Mouse (Mus musculus) left cerebral cortex, adult 11 months (tissue): ENCODE measurements around the gene Irs4.

Experiments used
- DNase-seq: peaks from one replicate; pipeline ENCODE4 v3.0.0; 2022; ENCODE audit warnings: low spot score

Gene Irs4

DNA sequence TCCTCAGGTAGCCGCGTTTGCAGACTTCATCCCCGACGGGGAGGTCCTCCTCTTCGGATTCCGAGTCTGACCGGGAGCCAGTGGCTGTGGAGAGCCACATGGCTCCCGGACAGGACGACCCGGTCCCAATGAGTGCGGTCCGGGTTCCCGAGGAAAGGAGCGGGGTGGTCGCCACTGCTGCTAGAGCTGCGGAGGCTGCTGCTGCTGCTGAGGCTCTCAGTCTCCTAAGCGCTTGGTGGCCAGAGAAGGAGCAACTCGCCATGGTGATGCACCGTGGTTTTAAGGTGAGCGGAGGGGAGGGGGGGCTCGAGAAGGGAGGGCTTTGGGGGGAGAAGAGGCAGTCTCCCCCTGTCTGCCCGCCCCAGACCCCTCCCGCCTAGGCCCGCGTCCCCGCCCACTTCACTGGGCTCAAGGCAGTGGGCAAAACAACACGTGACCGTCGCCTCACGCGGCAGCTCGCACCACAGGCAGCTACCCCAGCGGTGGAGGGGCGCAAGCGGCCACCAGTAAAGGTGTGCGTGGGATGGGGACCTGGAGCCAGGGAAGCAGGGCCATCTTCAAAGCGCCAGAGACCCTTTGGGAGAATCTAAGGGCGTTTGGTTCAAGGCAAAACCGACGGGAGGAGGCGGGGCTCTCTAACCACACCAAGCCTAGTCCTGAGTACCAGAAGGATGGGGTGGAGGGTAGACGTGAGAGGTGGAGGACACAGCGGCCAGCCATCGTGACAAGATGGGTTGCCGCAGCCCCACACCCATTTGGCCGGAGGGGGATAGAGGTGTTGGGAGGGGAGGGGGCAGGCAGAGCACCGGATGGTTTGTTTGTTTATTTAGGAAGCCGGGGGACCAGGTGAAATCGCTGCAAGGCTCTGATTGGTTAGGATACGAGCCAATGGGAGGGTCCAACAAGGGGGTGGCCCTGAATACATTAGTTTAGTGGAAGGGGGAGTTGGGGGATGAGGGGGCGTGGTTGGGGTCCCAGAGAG lies at the start of gene Irs4:
Gene Irs4 (minus strand): TSS at position 327 of the 982 bp plus-strand sequence.
- DNase-seq = no peak

GRCm38 (mm10) chrX:141750360-141750759 lies 25.3 kb upstream of the Irs4 start:
- no peak for DNase-seq

- no peak for DNase-seq
These were observed 4.5 kb upstream of the Irs4 start for GRCm38 (mm10) chrX:141729570-141729969.

DNA sequence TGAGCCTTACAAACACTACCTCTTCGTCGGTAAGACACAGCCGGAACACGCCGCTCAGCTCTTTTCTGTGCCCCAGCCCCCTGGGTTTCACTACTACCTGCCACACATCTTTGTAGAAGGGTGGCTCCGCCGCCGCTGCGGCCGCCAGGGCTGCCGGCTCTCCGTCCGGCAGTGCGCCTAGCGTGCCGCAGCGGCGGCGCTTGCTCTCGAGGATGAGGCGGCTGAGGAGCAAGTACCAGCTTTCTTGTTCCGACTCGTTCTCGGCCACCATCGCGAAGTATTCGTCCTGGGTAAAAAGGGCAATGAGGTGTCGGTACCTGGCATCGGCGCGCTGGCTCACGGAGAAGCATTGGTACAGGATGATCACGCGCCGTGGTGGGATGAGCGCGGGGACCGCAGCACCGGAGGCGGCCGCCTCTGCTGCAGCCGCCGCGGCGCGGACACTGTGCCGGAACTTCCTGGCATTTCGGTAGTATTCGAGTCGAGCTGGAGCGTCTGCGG lies 622 bp downstream of the Irs4 start:
- no peak for DNase-seq

DNA sequence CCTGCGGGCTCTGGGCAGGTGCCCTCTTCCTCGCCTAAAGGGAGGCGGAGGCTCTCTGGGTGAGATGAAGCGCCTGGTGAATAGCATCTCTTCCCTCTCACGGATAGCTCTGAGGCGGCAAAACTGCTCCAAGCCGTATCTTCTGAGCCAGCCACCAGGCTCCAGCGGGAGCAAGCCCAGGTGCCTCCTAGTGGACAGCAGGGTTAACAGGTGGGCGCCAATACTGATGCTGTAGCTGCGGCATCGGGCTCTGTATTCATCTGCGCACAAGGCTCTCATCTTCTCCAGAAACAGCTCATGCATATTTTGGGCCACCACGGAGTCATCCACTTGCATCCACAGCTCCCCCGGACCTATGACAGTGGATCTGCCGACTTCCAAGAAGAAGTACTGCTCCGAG lies 1.1 kb downstream of the Irs4 start:
- DNase-seq = no peak

- DNase-seq = no peak
These were observed 3.3 kb downstream of the Irs4 start for GRCm38 (mm10) chrX:141721725-141722124.
